Mouse (Mus musculus): ENCODE results near the gene Glipr1l3. TPM values are rescaled to one million over a fixed set of nuclear protein-coding genes. Genes with fewer than 3 reads are reported as not detected.

The Glipr1l3 gene
- not detected for total RNA-seq (2023)

DNA sequence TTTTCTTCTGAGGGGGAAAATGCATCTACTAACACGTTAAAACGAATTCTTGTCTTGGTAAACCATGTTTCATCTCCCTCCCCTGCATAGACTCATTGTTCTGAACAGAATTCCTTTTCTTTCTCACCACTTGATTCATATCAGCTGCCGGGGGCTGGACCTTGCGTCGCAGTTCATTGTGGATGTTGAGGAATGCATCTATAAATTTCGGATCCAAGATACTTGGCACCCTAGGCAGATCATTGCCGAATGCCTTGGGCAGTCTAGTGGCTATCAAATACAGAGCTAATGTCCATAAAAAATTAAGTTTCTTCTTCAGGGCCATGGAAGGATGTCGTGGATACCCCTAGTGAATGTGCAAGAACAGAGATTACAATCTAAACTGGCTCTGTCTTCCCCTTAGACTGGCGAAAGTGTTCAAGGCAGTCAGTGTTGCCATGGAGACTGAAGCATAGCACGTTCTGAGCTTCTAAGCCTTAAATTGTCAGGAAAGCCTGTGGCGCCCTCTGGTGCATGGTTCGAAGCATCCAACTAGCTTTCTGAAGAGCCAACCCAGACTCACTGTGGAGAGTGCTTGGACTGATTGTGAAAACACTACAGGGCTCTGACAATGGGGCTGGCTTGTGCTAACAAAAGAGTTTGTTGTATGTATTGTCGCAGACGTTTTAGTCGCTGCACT, at the start of gene Glipr1l3:
Gene Glipr1l3 (minus strand): TSS at position 446 of the 679 bp plus-strand sequence.

DNA sequence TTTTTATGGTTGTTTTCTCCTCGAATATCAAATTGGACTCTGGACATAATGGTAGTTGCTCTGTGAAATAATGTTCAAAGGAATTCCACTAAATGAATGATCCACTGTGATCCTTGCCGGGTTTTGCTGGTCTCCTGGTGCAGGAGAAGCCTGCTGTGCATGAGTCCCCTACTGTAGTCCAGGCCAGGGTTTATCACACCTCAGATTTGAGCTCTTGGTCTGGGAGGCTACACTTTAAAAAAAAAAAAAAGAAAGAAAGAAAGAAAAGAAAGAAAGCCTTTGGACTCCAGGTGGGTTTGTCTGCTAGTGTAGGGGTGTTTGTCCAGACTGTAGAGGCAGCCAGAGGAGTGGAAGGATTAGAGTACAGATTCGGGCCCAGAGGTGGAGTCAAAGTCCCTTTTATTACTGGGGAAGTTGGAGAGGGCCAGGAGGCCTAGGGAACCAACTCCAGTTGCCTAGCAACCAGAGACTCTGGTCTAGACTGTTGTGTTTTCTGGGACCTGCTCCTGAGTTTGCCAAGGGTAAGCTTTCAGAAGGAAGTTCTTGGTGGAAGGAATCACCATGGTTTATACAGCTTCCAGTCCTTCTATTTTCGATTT, 3.1 kb upstream of the Glipr1l3 start, which contains the start of gene Caps2:
Gene Caps2 (plus strand): TSS at position 454 of the 599 bp plus-strand sequence.

Other genes starting within 250 kb of the Glipr1l3 start
- gene Krr1, start 187.7 kb downstream of the Glipr1l3 start, total RNA-seq (2023) = 10 to 100 TPM; 23.3 to 27.5 TPM
- gene Glipr1, start 157.7 kb downstream of the Glipr1l3 start, total RNA-seq (2023) = 100 to 1,000 TPM; 208 TPM
- not detected for gene Glipr1l1, start 100.1 kb downstream of the Glipr1l3 start, total RNA-seq (2023)
- gene Glipr1l2, start 77.0 kb downstream of the Glipr1l3 start, total RNA-seq (2023) = not detected
- gene Caps2, start 3.3 kb upstream of the Glipr1l3 start, total RNA-seq (2023) = not detected
- gene Kcnc2, start 110.8 kb upstream of the Glipr1l3 start, total RNA-seq (2023) = not detected

Measured in neutrophil, adult 83 days (primary cell).